Mouse (Mus musculus) myocyte (in vitro differentiated cells): ENCODE data around the gene Tlr4.

Experiments used
- CEBPB ChIP-seq: IDR thresholded peaks from 2 replicates; pipeline ENCODE4 v1.6.1; 2011; ENCODE audit warnings: mild to moderate bottlenecking, moderate library complexity; ENCODE audit not compliant: poor library complexity, insufficient read depth, severe bottlenecking
- MAX ChIP-seq: IDR thresholded peaks from one replicate; pipeline ENCODE4 v1.6.1; 2011; ENCODE audit warnings: low read depth, mild to moderate bottlenecking, control low read depth
- MYOD1 ChIP-seq, 3 experiments: IDR thresholded peaks; one replicate each; pipeline ENCODE4 v1.6.1; 2011; ENCODE audit warnings: control low read depth in 2 of 3, low read depth in 2 of 3, mild to moderate bottlenecking in 2 of 3, moderate library complexity in 1 of 3; ENCODE audit not compliant: insufficient read length in 2 of 3, control insufficient read depth in 1 of 3
- POLR2A ChIP-seq: IDR thresholded peaks from one replicate; pipeline ENCODE4 v1.6.1; 2011; ENCODE audit warnings: low read depth, mild to moderate bottlenecking, control low read depth, moderate library complexity; ENCODE audit not compliant: insufficient read length
- TCF12 ChIP-seq: IDR thresholded peaks from one replicate; pipeline ENCODE4 v1.6.1; 2011; ENCODE audit warnings: mild to moderate bottlenecking, control low read depth; ENCODE audit not compliant: poor library complexity, insufficient read depth, severe bottlenecking
- USF1 ChIP-seq: IDR thresholded peaks from one replicate; pipeline ENCODE4 v1.6.1; 2011; ENCODE audit warnings: low read depth, mild to moderate bottlenecking, control low read depth, moderate library complexity

- TF ChIP-seq MAX, result no peak
- TF ChIP-seq POLR2A, result no peak
- TF ChIP-seq CEBPB, result no peak
- no peak for TF ChIP-seq MYOD1 (IDR thresholded peaks at IDR 0.05; ENCODE audit: control insufficient read depth in 1 of 3, insufficient read length in 2 of 3, low read depth in 2 of 3)
- no peak for TF ChIP-seq TCF12
- no peak for TF ChIP-seq USF1
Measured at GRCm38 (mm10) chr4:66796683-66797082, 30.7 kb upstream of the Tlr4 start.
